Mouse (Mus musculus) bone marrow macrophage, adult 2 months (primary cell): ENCODE measurements at regions not wholly inside any gene's neighbourhood (a gene's known extent, or its start where the extent isn't known, plus 50 kb on each side); places are given as distances from the start of the nearest gene placed in this dataset.

ENCODE experiments used
- CTCF ChIP-seq: IDR thresholded peaks from 2 replicates; pipeline ENCODE4 v1.5.1; 2012; ENCODE audit warnings: low read depth, mild to moderate bottlenecking, low read length, moderate library complexity
- POLR2A ChIP-seq: IDR thresholded peaks from 2 replicates; pipeline ENCODE4 v1.6.1; 2012; ENCODE audit warnings: mild to moderate bottlenecking, low read depth, low read length, borderline replicate concordance

- TF ChIP-seq POLR2A (no peak), CTCF (no peak)
Measured at GRCm38 (mm10) chr8:103273476-103273875, 488.0 kb upstream of the Cdh11 start.
